In genomic region chr10:83753056-83753455, GRCm38 (mm10) we compare ENCODE assay signal across 23 mouse cellular contexts. TPM values are rescaled to one million over a fixed set of nuclear protein-coding genes. Genes with fewer than 3 reads are reported as not detected.
A peak's percentile ranks its signal among the peaks of the same experiment; 100 is the strongest.
DNase-seq lines count a peak whose midpoint lies in the region; ATAC-seq and TF ChIP-seq lines count a peak whose summit lies in the region.
"Had no signal": no experiment of that assay in that cellular context is flagged by ENCODE, and none has a peak within 500 bp of the region (broad histone marks: within the 10 kb centered on the region; RNA-seq: fewer than 3 reads in every experiment).

No protein-coding gene starts in this region.

- no peak for ATAC-seq in erythroid progenitor cell, adult 5-6 weeks (replicated peaks; ENCODE audit: low FRiP score, poor library complexity, severe bottlenecking)
- ATAC-seq: activated CD4-positive, CD25-positive, alpha-beta regulatory T cell, adult 4 months; CD4-positive, CD25-positive, alpha-beta regulatory T cell, adult 4 months; Patski had no signal

- TF ChIP-seq CTCF in gastrocnemius, adult 2 months (IDR thresholded peaks at IDR 0.05) = no peak

- no peak overlapping the region for H3K4me3 ChIP-seq in gastrocnemius, adult 2 months

- intact Hi-C loops in gastrocnemius, adult 2 months (cut with DNase I) = no loop called here

- H3K27ac ChIP-seq in gastrocnemius, adult 2 months = no peak overlapping the region

- peak; percentile 37 for DNase-seq in ES-CJ7 (ENCODE audit: low read depth, low spot score)
- DNase-seq in R1 (ENCODE audit: low read depth, low spot score) = peak; percentile 51
- peak; percentile 54 for DNase-seq in ZHBTc4 (ENCODE audit: low read depth, low spot score)
- no peak for DNase-seq in gastrocnemius, adult 2 months
- no peak for DNase-seq in heart, postnatal 4 days
- DNase-seq: adrenal gland, adult 2 months; adrenal gland, adult 8-10 months; adrenal gland, postnatal 10 days; adrenal gland, postnatal 14 days; adrenal gland, postnatal 25 days; adrenal gland, postnatal 36 days; B cell, adult 2 months; cerebellum, adult 11 months; cerebellum, adult 11-12 months; cerebellum, adult 18-20 months; cerebellum, adult 2 months; cerebellum, adult 8-10 months; cerebellum, adult 9-10 months had no signal

RNA-seq across cellular contexts. Expression of gene 1500009L16Rik, which starts 30.4 kb away (rescaled TPM):
- not detected in 2 replicates for total RNA-seq in erythroid progenitor cell, adult 5-6 weeks (2015; ENCODE audit: low replicate concordance)
- total RNA-seq in erythroid progenitor cell, adult 5-6 weeks (2017; ENCODE audit: low replicate concordance) = not detected in 2 replicates
- 1 to 10 TPM in 1 of 2 experiments, under 1 TPM in 1; 0.89 to 1.4 TPM for total RNA-seq in gastrocnemius, adult 2 months (2021)
- total RNA-seq in heart, postnatal 4 days (2021) = 10 to 100 TPM; 18.4 to 19.2 TPM
- total RNA-seq: MEL had no signal

Comparison
In these comparisons a context has a peak if more than half of its experiments do, and no peak if none do; other contexts are left out.
1. DNase-seq: peak in ES-CJ7 (single experiment), R1 (single experiment) and ZHBTc4 (single experiment); none in gastrocnemius, adult 2 months (single experiment) and heart, postnatal 4 days (single experiment).
2. RNA of gene 1500009L16Rik, which starts 30.4 kb away (total RNA-seq): 18.4 to 19.2 TPM in heart, postnatal 4 days; 0.89 to 1.4 TPM in gastrocnemius, adult 2 months and not detected in erythroid progenitor cell, adult 5-6 weeks; every median in the first group is over 4 times any median in the second.